Mouse (Mus musculus): ENCODE measurements around the gene Eif4e1b.

Gene Eif4e1b

DNA sequence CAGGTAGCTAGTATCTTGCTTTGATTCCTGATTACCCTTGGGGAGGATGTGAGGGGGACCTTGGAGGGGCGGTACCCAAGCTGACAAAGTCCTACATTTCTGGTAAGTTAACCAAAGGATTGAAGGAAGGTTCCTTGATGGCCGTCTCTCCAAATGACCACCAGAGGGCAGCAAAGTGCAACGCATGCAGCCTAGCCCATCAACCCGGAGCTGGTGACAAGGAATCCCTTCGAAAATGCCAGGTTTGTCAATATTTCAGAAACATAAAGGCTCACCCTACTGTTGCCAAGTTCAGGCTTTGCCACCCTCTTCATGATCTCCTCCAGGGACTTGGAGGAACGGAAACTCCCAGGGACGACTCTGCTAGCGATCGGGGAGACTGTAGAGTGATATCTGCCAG, 15.9 kb downstream of the Eif4e1b start:
- peak; percentile 43 to 84 for DNase-seq (ENCODE audit: low spot score in 2 of 2)

GRCm38 (mm10) chr13:54800206-54800605, 16.4 kb downstream of the Eif4e1b start:
- no peak for DNase-seq (ENCODE audit: low spot score in 2 of 2)

GRCm38 (mm10) chr13:54803010-54803409, 19.2 kb downstream of the Eif4e1b start:
- no peak for DNase-seq (ENCODE audit: low spot score in 2 of 2)

DNA sequence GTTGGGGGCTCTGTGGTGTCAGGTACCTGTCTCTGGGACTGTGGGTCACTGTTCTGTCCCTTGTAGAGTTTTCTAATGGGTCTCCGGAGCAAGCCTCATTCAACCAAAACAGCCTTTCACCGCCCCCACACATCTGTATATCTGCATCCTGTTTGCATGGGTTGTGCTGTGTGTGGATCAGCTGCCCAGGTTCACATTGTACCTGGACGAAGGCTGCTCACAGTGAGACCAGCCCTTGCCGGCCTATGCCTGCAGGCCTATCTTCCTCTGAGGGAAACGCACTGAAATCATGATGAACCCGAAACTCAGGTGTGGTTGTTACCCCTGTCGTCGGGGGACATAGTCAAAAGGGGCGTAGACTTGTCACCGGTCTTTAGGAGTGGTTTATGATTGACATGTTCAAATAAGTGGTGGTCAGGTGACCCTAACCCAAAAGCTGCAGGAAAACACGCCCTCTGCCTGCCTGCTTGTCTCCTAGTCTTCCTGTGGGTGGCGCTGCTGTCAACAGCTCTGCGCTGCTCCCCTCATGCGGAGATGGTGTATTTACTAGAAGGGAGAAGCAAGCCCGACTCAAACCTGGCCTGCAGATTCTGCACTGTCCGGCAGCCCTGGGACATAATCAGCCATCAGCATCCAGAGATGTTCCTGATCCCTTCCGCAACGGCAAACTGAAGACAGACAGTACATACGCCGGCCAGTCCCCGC, 21.5 kb downstream of the Eif4e1b start:
- DNase-seq (ENCODE audit: low spot score in 2 of 2), result no peak

DNA sequence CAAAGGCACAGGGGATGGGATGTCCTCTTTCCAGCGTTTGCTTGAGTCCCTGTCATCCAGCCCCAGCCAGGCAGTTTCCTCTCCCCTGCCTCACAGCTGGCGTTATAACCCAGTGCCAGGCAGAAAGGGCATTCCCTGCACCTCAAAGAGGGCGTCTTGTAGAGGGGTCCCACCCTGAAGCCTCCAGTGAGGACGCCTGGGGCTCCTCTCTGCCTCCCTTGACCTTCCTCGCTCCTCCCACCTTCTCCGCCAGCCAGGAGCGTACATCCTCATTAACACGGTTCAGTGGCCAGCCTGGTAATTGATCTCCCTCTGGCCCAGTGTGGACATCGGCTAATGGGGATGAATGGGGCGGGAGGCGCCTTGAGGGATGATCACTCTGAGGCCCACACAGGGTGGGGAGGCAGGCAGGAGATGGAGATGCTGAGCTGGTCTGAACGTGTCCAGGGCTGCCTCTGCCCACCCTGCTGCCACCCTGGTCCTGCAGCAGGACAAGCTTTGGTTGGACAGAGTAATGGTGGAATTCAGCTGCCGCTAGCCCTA, 22.7 kb downstream of the Eif4e1b start:
- no peak for DNase-seq (ENCODE audit: low spot score in 2 of 2)

DNA sequence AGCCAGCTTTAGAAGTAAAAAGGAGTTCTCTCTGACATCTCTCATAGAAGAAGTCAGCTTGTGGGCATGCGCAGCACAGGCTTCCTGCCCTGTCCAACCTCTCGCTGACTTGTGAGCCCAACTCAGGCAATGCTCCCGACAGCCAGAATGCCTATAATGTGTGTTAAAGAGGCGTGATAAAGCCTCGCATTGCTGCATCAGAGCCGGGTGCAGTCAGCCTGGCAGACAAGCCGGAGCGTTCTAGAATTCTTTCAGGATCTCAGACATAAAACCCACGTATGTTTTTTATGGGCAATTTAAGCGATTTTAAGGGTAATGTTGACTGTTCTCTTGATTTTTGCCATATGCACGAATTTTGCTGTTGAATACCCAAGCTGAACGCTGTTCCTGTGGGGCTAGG, 24.3 kb downstream of the Eif4e1b start:
- DNase-seq (ENCODE audit: low spot score in 2 of 2), result no peak

- no peak for DNase-seq (ENCODE audit: low spot score in 2 of 2)
These were observed 27.7 kb downstream of the Eif4e1b start for GRCm38 (mm10) chr13:54811476-54811875.

DNA sequence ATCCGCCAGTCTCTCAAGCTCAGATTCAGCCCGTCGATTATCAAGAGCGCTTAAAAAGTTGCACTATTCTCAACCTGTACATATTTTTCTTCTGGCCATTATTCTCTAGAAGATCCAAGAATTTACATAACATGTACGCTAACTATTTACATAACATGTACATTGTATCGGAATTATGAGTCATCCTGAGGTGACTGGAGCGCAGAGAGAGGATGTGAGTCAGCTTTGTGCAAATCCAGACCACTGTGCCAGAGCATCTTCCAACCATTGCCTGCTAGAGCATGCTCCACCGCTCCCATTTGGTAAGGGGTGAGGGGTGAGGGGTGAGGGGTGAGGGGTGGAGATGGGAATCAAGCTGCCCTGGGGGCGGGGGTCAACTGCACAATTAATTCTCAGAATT, 29.6 kb downstream of the Eif4e1b start:
- DNase-seq (ENCODE audit: low spot score in 2 of 2), result no peak

DNA sequence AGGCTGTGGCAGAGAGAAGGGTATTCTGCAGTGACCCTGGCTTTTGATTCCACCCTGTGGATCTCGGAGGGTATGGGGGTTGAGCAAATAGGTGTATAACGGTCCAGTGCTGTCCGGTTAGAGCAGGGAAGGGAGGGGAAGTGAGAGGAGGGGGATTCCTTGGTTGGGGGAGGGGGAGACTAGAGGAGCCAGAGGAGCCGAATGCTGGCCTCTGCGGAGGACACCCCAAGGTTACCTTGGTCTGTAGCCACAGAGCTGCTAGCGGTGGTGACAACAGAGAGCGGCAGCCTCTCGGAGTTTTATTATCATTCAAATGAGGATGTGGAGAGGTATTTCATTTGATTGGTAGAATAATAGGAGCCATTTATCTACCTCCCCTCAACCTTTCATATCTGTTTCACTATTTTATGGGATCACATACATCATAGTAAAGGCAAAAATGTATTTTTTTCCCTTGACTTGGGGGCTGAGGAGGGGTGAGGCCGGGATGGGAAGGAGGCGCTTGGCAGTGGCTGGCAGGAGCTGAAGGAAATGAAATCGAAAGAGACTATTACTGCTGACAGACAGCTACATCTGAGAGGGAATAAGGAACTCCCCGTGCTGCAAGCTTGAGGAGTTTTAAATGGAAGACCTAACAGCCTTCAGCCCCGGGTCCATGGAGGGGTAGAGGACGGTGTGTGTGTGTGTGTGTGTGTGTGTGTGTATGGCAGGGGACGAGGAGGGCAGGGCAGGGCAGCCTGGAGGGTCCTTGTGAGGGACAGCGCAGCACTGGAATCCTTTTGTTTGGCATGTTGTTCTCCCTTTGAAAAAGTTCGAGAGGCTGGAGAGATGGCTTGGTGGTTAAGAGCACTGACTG, 34.8 kb downstream of the Eif4e1b start:
- DNase-seq (ENCODE audit: low spot score in 2 of 2), result no peak

- DNase-seq (ENCODE audit: low spot score in 2 of 2), result no peak
These were observed 37.3 kb downstream of the Eif4e1b start for GRCm38 (mm10) chr13:54821106-54821505.

GRCm38 (mm10) chr13:54821931-54822330, 38.1 kb downstream of the Eif4e1b start:
- DNase-seq (ENCODE audit: low spot score in 2 of 2), result no peak

DNA sequence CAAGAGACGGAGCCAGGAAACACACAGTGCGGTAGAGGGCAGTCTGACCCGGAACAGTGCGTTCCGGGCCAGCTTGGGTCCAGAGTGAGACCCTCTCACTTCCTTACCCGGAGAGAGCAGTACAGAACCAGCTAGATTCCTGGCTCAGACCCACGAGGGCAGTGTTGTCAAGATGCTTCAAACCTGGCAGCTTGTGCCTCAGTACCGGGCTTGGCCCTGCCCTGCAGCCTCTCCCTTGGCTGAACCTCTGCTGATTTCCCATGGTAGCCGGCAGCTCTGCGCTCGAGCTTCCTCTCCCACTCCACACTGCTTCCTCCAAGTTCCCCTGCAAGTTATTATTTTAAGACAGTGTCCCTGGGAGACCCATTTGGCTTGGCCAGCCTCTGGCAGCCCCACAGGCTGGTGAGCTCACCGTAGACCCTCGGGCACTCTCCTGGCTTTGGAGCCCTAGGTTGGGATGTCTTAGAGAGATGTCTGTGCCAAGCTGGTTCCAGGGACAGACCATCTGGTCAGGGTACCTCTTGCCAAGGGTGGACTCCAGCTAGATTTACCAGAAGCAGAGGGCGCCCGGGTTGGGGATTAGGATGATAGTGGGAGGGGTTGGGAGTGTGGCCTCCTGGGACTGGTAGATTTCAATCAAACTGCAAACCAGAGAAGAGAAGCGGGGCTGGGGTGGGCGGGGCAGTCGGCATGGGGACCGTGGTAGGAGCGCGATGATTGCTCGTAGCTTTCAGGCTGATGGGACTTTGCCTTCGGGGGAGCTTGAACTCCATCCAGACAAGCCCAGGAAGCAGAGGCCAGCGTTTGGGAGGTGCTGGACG, 40.5 kb downstream of the Eif4e1b start:
- no peak for DNase-seq (ENCODE audit: low spot score in 2 of 2)

GRCm38 (mm10) chr13:54827992-54828391, 44.2 kb downstream of the Eif4e1b start:
- no peak for DNase-seq (ENCODE audit: low spot score in 2 of 2)

- DNase-seq (ENCODE audit: low spot score in 2 of 2), result no peak
These were observed 44.7 kb downstream of the Eif4e1b start for GRCm38 (mm10) chr13:54828508-54828907.

DNA sequence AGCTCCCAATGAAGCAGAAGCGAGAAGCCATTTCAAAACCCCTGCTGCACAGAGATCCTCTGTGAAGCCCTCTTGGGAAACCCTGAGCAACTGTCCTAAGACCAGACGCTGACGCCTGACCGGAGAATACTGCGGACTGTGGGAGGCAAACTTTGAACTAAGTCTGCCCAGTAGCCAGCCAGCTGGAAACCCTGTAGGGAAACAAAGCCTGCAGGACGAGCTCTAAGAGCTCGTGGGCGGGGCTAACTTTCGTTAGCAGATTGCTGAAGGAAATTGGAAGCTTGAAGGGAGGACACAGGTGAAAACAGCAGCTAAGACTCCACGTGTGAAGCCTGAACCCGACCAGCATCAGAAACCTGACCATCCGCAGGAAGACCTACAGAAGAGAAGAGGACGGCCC, 45.7 kb downstream of the Eif4e1b start:
- DNase-seq (ENCODE audit: low spot score in 2 of 2), result no peak

GRCm38 (mm10) chr13:54836351-54837030, 52.7 kb downstream of the Eif4e1b start:
- no peak for DNase-seq (ENCODE audit: low spot score in 2 of 2)

- no peak for DNase-seq (ENCODE audit: low spot score in 2 of 2)
These were observed 53.3 kb downstream of the Eif4e1b start for GRCm38 (mm10) chr13:54837061-54837460.

DNA sequence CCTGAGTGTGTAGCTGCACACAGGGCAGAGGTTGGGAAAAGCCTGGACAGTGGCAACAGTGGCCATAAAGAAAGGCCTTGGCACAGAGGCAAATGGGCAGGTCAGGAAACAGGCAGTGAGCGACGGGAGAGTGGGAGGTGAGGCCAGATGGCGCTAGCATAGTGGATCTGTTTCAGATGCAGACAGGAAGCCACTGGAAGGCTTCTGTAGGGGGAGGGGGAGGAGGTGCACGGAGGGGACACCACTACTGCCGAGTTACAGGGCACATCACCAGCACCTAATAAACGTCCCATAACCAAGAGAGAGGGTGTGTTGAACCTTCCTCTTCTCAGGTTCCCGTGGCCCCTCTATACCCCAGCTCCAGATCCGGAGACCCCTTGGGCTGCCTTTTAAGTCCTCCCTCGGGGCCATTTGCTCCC, 53.7 kb downstream of the Eif4e1b start:
- DNase-seq (ENCODE audit: low spot score in 2 of 2), result no peak
